Mouse (Mus musculus) liver, adult 2 months (tissue): ENCODE results near the gene Themis2.

Source experiments
- CTCF ChIP-seq: fragments of 200-500 bp; IDR thresholded peaks from 2 replicates; pipeline ENCODE4 v1.5.1; 2011; ENCODE audit warnings: low read depth, low read length, control low read depth
- POLR2A ChIP-seq: fragments of 200-500 bp; IDR thresholded peaks from 2 replicates; pipeline ENCODE4 v1.6.1; 2011; ENCODE audit warnings: low read length, control low read depth; ENCODE audit not compliant: insufficient read depth; ENCODE audit errors: extremely low read depth

DNA sequence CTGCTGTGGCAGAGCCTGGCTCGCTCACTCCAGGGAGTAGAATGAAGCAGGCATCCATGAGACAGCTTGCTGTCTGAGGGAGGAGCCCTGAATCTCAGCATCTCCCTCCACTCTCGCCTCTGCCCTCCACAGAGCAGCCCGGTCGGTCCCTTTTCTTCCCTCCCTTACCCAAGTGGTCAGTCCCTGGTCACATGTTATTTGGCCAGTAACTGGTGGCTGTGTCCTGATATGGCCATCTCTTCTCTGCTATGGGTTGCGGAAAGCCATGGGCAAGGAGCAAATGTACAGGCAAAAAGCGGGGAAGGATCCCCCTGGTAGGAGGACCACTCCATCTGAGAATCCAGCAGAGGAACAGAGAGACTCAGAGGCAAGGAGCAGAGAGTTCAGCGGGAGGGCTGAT, 1.0 kb downstream of the Themis2 start:
- TF ChIP-seq CTCF (no peak), POLR2A (no peak)
